Mouse (Mus musculus): ENCODE results near the gene Tm6sf1.

DNA sequence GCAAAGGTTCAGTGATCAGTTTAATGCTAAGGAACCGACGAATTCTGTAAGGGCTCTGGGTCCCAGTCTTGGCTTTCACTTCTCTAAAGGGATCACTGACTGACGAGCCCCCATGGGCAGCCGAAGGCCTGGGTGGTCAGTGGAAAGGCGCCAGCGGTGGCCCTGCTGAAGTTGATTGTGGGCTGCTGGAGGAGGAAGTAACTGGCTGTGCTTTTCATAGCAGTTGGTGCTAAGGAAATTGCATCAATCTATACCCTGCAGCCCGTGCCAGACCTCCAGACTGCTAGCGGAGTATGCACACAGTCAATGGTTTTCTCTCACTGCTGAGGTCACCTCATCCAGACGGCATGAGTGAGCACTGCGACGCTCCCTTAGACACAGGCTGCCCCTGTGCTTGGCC lies 1.3 kb downstream of the Tm6sf1 start:
- TF ChIP-seq ETS1 (IDR thresholded peaks at IDR 0.05; ENCODE audit: low read depth, low read length): no peak
- TF ChIP-seq CTCF (IDR thresholded peaks at IDR 0.05 in 2 of 3, conservative IDR thresholded peaks at IDR 0.05 in 1 of 3; ENCODE audit: control insufficient read depth in 1 of 3, insufficient read depth in 1 of 3, low read depth in 2 of 3, low read length in 3 of 3, poor library complexity in 1 of 3, severe bottlenecking in 1 of 3): no peak
- no peak for TF ChIP-seq E2F4 (IDR thresholded peaks at IDR 0.05; ENCODE audit: borderline replicate concordance, low read depth, low read length)
- no peak for TF ChIP-seq USF1 (IDR thresholded peaks at IDR 0.05; ENCODE audit: low read depth, low read length)
- TF ChIP-seq POLR2AphosphoS2 (IDR thresholded peaks at IDR 0.05; ENCODE audit: low read length): no peak
- TF ChIP-seq MYC (IDR thresholded peaks at IDR 0.05; ENCODE audit: low read depth, low read length): no peak
- TF ChIP-seq POLR2A (IDR thresholded peaks at IDR 0.05; ENCODE audit: control insufficient read depth in 1 of 2, insufficient read depth in 1 of 2, low read depth in 1 of 2, low read length in 2 of 2, poor library complexity in 1 of 2): no peak
- TF ChIP-seq TCF12 (IDR thresholded peaks at IDR 0.05; ENCODE audit: low read depth, low read length): no peak
- TF ChIP-seq ZNF384 (IDR thresholded peaks at IDR 0.05; ENCODE audit: low read depth, low read length): no peak
- TF ChIP-seq GATA1 (IDR thresholded peaks at IDR 0.05; ENCODE audit: low read depth, low read length): no peak
- TF ChIP-seq MAFK (IDR thresholded peaks at IDR 0.05; ENCODE audit: borderline replicate concordance, low read depth, low read length): no peak
- no peak for TF ChIP-seq SMC3 (IDR thresholded peaks at IDR 0.05; ENCODE audit: low read depth, low read length)
